Mouse (Mus musculus): ENCODE data around the gene Dst. TPM values are rescaled to one million over a fixed set of nuclear protein-coding genes. Genes with fewer than 3 reads are reported as not detected.

Gene Dst
- polyA plus RNA-seq, 1 experiment from 2014 or later, result 26.9 TPM

DNA sequence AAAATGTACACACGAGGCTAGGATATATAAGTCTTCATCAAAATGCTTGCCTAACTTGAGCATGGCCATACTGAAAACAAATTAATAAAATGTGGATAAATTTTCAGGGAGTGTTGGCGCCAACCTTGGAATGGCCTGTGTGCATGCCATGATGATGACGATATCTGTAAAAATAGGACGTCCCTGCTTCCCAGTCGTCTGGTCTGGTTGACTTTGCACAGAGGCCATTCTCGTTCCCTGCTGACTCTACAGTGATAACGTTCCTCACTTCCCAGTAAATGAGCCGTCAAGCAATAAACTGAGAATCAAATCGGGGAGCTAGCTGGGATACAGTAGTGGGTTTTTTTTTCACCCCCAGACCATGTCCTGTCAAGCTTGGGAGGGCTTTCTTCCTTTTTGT is 221.7 kb downstream of the Dst start:
- Histone ChIP-seq H3K9ac (ENCODE audit: low read depth, low read length) (no peak overlapping the region), H3K27me3 (ENCODE audit: control insufficient read depth, insufficient read depth, low read length) (no peaks in the 10 kb centered on the region), H3K4me2 (no peak overlapping the region), H3K27ac (ENCODE audit: low read depth, low read length) (peak overlapping the region; percentile 75), H3K4me1 (ENCODE audit: control insufficient read depth, insufficient read depth, low read length) (peaks cover 36% of the 10 kb centered on the region), H3K36me3 (ENCODE audit: control insufficient read depth, insufficient read depth, low read length) (no peaks in the 10 kb centered on the region), H3K4me3 (ENCODE audit: low read depth, low read length) (no peak overlapping the region), H3K9me3 (replicated peaks; ENCODE audit: control insufficient read depth, low read length) (no peaks in the 10 kb centered on the region)
- WGBS (ENCODE audit: insufficient replicate concordance), result 30% methylated on average over 9 of the region's 9 CpGs
- ATAC-seq (replicated peaks; ENCODE audit: insufficient number of reproducible peaks, low FRiP score, low TSS enrichment), result no peak

DNA sequence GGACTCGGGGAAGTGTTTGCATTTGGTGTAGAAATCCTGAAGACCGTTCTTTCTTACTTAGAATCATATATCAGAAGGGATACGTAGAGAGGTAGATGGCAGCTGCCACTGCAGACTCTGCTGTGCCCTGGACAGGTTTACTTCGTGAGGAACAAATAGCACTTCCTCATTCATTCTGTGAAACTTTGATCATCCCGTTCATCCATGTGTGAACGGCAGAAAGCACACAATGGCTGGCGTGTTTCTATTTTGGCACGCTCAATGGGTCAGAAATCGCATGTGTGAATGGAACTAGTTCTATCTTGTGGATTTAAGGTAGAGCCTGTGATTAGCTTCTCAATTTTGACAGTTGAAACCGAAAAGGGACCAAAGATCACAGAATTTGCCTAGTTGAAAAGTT is 222.8 kb downstream of the Dst start:
- H3K27me3 ChIP-seq (ENCODE audit: control insufficient read depth, insufficient read depth, low read length), result no peaks in the 10 kb centered on the region
- H3K9me3 ChIP-seq (replicated peaks; ENCODE audit: control insufficient read depth, low read length), result no peaks in the 10 kb centered on the region
- H3K4me3 ChIP-seq (ENCODE audit: low read depth, low read length), result no peak overlapping the region
- peak overlapping the region; percentile 75; the same call in 1 of the 2 replicates for H3K27ac ChIP-seq (ENCODE audit: low read depth, low read length)
- ATAC-seq (replicated peaks; ENCODE audit: insufficient number of reproducible peaks, low FRiP score, low TSS enrichment), result no peak
- 0 out of 2 replicates have a peak, but pooled peaks cover 3% of the 10 kb centered on the region for H3K36me3 ChIP-seq (ENCODE audit: control insufficient read depth, insufficient read depth, low read length)
- no peak overlapping the region for H3K9ac ChIP-seq (ENCODE audit: low read depth, low read length)
- WGBS (ENCODE audit: insufficient replicate concordance), result 88% methylated on average over 10 of the region's 10 CpGs
- H3K4me2 ChIP-seq, result no peak overlapping the region
- H3K4me1 ChIP-seq (ENCODE audit: control insufficient read depth, insufficient read depth, low read length), result peaks cover 26% of the 10 kb centered on the region

DNA sequence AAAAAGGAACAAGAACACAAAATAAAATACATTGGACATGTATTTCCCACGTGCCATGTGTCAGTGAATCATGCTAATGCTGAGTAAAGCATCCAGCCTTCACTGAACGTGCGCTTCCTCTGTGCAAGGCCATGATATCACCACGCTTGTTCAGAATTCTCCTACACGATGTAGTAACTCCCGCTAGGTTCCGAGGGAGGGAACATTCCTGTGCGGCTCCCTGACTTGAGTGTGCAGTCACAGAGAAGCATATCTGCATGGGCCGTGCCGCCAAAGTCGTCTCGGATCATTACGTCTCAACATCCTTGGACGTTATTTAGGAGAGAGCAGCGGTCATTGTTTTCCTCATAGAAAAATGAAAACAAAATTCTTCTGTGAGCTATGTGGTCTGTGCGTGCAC is 224.8 kb downstream of the Dst start:
- Histone ChIP-seq H3K4me3 (ENCODE audit: low read depth, low read length) (no peak overlapping the region), H3K36me3 (ENCODE audit: control insufficient read depth, insufficient read depth, low read length) (0 out of 2 replicates have a peak, but pooled peaks cover 4% of the 10 kb centered on the region), H3K4me2 (peak overlapping the region; percentile 45)

DNA sequence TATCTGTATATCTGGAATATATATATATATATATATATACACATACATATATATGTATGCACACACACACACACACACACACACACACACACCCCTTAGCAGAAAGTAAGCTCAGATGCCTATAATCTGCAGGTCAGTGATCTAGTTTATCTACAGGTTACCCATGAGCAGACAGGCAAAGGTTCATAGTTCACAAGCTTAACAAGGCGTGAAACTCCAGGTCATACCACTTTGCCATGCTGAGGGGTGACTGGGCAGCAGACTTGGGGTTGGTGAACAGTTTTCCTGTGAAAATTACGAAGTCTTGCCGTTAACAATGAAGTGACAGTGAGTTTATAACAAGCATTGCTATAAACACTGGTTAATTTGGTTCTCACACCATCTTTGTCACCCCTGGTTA is 227.5 kb downstream of the Dst start:
- no peak for ATAC-seq (replicated peaks; ENCODE audit: insufficient number of reproducible peaks, low FRiP score, low TSS enrichment)
- Histone ChIP-seq H3K36me3 (ENCODE audit: control insufficient read depth, insufficient read depth, low read length) (0 out of 2 replicates have a peak, but pooled peaks cover 4% of the 10 kb centered on the region), H3K4me3 (ENCODE audit: low read depth, low read length) (no peak overlapping the region), H3K9me3 (replicated peaks; ENCODE audit: control insufficient read depth, low read length) (no peaks in the 10 kb centered on the region), H3K27me3 (ENCODE audit: control insufficient read depth, insufficient read depth, low read length) (no peaks in the 10 kb centered on the region), H3K27ac (ENCODE audit: low read depth, low read length) (no peak overlapping the region), H3K4me1 (ENCODE audit: control insufficient read depth, insufficient read depth, low read length) (peaks cover 28% of the 10 kb centered on the region), H3K4me2 (no peak overlapping the region), H3K9ac (ENCODE audit: low read depth, low read length) (no peak overlapping the region)
- 83% methylated on average over 3 of the region's 3 CpGs for WGBS (ENCODE audit: insufficient replicate concordance)

More for the DNA sequence above, 224.8 kb downstream of the Dst start:
- H3K9me3 ChIP-seq (replicated peaks; ENCODE audit: control insufficient read depth, low read length), result no peaks in the 10 kb centered on the region
- H3K9ac ChIP-seq (ENCODE audit: low read depth, low read length), result 0 out of 2 replicates have a peak overlapping the region, but pooled peaks have one; percentile 29
- ATAC-seq (replicated peaks; ENCODE audit: insufficient number of reproducible peaks, low FRiP score, low TSS enrichment), result no peak
- H3K27me3 ChIP-seq (ENCODE audit: control insufficient read depth, insufficient read depth, low read length), result no peaks in the 10 kb centered on the region
- H3K27ac ChIP-seq (ENCODE audit: low read depth, low read length), result peak overlapping the region; percentile 88
- 51% methylated on average over 16 of the region's 16 CpGs for WGBS (ENCODE audit: insufficient replicate concordance)
- peaks cover 24% of the 10 kb centered on the region for H3K4me1 ChIP-seq (ENCODE audit: control insufficient read depth, insufficient read depth, low read length)

DNA sequence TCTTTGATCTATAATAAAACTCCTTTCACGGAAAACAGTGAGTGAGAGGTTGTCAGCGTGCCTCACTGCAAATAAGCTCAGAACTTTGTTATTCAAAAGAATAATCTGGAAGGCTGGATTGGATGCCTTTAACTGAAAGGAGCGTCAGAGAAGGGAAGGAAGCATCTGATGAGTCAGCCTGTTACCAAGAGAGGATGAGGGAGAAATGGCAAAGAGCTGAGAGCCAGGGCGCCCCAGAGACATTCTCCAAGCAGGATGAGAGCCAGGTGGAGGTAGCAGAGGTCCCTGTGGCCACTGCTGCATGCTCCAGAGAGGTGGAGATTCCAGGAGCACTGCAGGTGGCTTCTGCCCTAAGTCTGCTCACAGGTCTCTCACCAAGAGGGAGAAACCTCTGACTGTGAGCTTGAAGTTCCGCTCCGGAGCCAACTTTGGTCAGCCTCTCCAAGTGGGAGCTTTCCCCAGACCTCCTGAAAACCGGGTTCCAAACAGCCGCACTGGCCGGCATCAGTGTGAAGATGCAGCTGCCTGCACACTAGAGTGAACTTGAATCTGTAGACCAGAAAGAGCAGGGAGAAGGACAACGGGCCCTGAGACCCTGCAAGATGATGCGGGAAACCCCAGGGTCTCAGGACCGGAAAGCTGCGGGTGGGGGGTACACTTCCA is 231.3 kb downstream of the Dst start:
- ATAC-seq (replicated peaks; ENCODE audit: insufficient number of reproducible peaks, low FRiP score, low TSS enrichment), result no peak
- Histone ChIP-seq H3K36me3 (ENCODE audit: control insufficient read depth, insufficient read depth, low read length) (0 out of 2 replicates have a peak, but pooled peaks cover 4% of the 10 kb centered on the region), H3K4me2 (no peak overlapping the region), H3K4me3 (ENCODE audit: low read depth, low read length) (no peak overlapping the region), H3K27me3 (ENCODE audit: control insufficient read depth, insufficient read depth, low read length) (no peaks in the 10 kb centered on the region), H3K9ac (ENCODE audit: low read depth, low read length) (no peak overlapping the region), H3K9me3 (replicated peaks; ENCODE audit: control insufficient read depth, low read length) (no peaks in the 10 kb centered on the region), H3K4me1 (ENCODE audit: control insufficient read depth, insufficient read depth, low read length) (peaks cover 23% of the 10 kb centered on the region), H3K27ac (ENCODE audit: low read depth, low read length) (no peak overlapping the region)
- WGBS (ENCODE audit: insufficient replicate concordance), result 65% methylated on average over 13 of the region's 13 CpGs

DNA sequence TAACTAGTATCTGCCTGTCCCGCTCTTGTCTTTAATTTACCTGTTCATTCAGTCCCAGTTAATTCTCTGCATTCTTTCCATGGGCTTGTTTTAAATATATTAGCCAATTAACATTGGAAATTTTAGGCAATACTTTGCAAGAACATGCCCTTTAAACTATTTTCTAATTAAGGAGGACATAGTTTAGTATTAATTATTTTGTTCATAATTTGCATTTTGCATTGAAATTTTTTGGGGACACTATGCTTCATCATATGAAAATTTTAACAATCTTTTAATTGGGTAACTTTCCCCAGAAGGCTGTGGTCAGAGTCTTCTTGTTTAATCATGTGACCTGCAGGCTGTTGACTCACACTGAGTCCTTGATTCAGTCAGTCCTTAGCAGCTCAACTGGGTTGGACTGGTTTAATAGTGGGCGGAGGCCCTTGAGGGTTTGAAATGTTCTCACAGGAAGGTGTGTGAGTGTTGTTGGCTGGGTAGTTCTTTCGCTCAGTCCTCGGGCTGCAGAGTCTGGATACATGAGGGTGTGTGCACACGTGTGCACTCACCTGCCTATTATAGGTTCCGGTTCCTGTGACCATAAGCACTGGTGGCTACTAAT is 231.9 kb downstream of the Dst start:
- Histone ChIP-seq H3K4me2 (no peak overlapping the region), H3K27ac (ENCODE audit: low read depth, low read length) (no peak overlapping the region)
- ATAC-seq (replicated peaks; ENCODE audit: insufficient number of reproducible peaks, low FRiP score, low TSS enrichment), result no peak

DNA sequence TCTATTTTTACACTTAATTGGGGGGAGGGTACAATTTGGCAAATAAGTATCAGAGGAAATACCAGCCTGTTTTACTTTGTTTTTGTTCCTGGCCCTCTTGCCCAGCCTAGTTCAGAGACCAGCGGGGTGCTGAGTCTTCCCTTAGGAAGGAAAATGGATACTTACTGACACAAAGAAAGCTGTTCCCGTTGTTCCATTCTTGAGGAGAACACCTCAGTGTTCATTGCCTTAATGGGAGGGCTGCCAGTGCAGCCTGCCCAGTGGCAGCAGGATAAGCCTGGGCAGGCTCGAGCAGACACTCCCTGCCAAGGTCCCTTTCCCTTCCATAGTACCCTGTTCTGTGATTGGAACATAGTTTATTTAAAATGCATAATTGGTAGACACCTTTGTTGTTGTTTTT is 232.7 kb downstream of the Dst start:
- Histone ChIP-seq H3K27me3 (ENCODE audit: control insufficient read depth, insufficient read depth, low read length) (no peaks in the 10 kb centered on the region), H3K27ac (ENCODE audit: low read depth, low read length) (no peak overlapping the region), H3K4me2 (no peak overlapping the region), H3K9ac (ENCODE audit: low read depth, low read length) (no peak overlapping the region), H3K4me1 (ENCODE audit: control insufficient read depth, insufficient read depth, low read length) (peaks cover 20% of the 10 kb centered on the region), H3K36me3 (ENCODE audit: control insufficient read depth, insufficient read depth, low read length) (0 out of 2 replicates have a peak, but pooled peaks cover 2% of the 10 kb centered on the region), H3K9me3 (replicated peaks; ENCODE audit: control insufficient read depth, low read length) (no peaks in the 10 kb centered on the region), H3K4me3 (ENCODE audit: low read depth, low read length) (no peak overlapping the region)
- ATAC-seq (replicated peaks; ENCODE audit: insufficient number of reproducible peaks, low FRiP score, low TSS enrichment), result no peak
- WGBS (ENCODE audit: insufficient replicate concordance), result 61% methylated on average over 3 of the region's 3 CpGs

More for the DNA sequence above, 231.9 kb downstream of the Dst start:
- 0 out of 2 replicates have a peak, but pooled peaks cover 4% of the 10 kb centered on the region for H3K36me3 ChIP-seq (ENCODE audit: control insufficient read depth, insufficient read depth, low read length)
- H3K4me3 ChIP-seq (ENCODE audit: low read depth, low read length), result no peak overlapping the region
- no peaks in the 10 kb centered on the region for H3K9me3 ChIP-seq (replicated peaks; ENCODE audit: control insufficient read depth, low read length)
- H3K9ac ChIP-seq (ENCODE audit: low read depth, low read length), result no peak overlapping the region
- peaks cover 20% of the 10 kb centered on the region for H3K4me1 ChIP-seq (ENCODE audit: control insufficient read depth, insufficient read depth, low read length)
- H3K27me3 ChIP-seq (ENCODE audit: control insufficient read depth, insufficient read depth, low read length), result no peaks in the 10 kb centered on the region
- WGBS (ENCODE audit: insufficient replicate concordance), result 76% methylated on average over 6 of the region's 6 CpGs

DNA sequence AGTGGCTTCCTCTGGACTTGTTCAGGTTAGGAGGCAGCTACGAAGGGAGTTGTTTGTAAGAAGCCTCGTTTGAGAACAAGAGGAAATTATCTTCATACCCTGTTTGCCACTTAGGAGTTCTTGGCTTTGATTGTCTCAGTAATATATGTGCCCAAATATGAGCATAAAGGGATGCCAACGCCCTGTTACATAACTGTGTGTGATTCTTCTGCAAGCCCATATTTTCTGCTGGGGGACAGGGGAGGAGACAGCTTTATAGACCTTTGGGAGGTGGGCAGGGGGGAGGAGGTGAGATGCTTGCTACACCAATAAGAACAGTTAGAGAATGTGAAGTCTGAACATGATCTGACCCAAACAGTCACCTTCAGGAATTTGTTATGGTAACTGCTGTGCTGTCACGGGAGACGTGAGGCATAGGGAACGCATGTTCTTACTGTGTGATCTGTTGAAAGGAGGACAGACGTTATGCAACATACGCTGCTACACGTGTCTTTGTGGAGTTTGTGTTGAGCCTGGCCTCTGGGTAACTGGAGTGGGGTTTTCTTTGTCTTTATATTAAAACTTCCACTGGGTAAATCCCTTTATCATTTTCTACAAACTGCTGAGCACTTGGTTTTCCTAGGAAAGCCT is 235.0 kb downstream of the Dst start:
- ATAC-seq (replicated peaks; ENCODE audit: insufficient number of reproducible peaks, low FRiP score, low TSS enrichment), result no peak
- H3K9me3 ChIP-seq (replicated peaks; ENCODE audit: control insufficient read depth, low read length), result no peaks in the 10 kb centered on the region
- H3K27me3 ChIP-seq (ENCODE audit: control insufficient read depth, insufficient read depth, low read length), result no peaks in the 10 kb centered on the region
- H3K4me2 ChIP-seq, result no peak overlapping the region
- WGBS (ENCODE audit: insufficient replicate concordance), result 52% methylated on average over 9 of the region's 9 CpGs
- no peaks in the 10 kb centered on the region for H3K36me3 ChIP-seq (ENCODE audit: control insufficient read depth, insufficient read depth, low read length)
- peaks cover 20% of the 10 kb centered on the region for H3K4me1 ChIP-seq (ENCODE audit: control insufficient read depth, insufficient read depth, low read length)
- H3K4me3 ChIP-seq (ENCODE audit: low read depth, low read length), result no peak overlapping the region
- no peak overlapping the region for H3K9ac ChIP-seq (ENCODE audit: low read depth, low read length)
- H3K27ac ChIP-seq (ENCODE audit: low read depth, low read length), result peak overlapping the region; percentile 22; the same call in 1 of the 2 replicates
